Mouse (Mus musculus): ENCODE measurements around the gene Tex19.1.
"Not testable (repeated sequence)": the region's sequence is repeated elsewhere in the genome, so short reads cannot be mapped to it uniquely, and the experiment has no call there.

The Tex19.1 gene

DNA sequence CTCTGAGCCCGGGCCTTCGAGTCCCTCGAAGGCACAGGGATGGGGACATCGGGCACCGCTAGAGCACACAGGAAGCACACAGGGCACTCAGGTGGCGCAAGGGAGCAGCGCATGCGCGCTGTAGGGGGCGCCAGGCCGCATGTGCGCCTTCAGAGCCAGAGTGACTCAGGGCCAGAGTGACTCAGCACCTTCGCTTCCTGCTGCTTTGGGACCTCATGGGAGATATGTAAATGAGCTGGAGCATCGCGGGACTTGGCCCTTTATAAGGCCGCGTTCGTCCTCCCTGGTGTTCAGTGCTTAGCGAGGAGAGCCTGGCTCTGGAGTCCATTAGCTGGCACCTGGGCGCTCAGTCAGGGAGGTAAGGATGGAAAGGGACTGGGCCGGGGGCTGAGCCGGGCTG, at the start of gene Tex19.1:
TSS of gene Tex19.1 (plus strand) at position 279 of the 400 bp plus-strand sequence.
- DNase-seq = no peak

DNA sequence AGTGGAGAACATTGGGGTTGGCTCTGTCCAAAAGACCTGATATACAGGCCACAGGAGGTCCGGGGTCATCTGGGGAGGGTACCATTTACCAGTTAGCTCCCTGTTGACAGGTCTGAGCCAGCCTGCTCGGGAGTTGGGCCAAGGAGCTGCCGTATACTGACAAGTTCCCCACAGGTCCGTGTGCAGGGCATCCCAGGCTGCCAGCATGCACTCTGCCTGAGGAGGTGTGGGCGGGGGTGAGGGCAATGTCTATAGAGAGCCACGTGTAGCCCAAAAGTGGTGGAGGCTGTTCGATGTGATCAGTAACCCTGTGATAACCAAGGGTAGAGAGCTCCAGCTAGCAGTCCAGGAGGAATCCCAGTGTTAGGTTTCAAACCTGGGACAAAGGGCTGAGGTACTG, 46.2 kb upstream of the Tex19.1 start:
- DNase-seq = no peak

DNA sequence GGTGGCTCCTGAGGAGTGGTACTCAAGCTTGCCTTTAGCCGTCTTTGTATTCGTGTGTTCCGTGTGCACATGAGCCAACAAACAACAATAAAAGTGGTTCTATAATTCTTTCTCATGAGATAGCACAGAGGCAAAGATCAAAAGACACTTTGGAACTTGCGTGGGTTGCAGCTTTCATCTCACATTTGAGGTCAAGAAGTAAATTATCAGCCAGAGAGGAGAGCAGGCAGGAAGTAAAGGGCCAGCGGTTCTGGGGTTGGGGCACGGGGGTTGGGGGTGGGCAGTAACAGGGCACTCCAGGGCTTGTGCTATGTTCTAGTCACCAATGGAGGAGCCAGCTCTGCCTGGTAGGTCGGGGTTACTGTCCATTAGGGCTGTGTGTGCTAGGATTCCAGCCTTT, 45.3 kb upstream of the Tex19.1 start:
- DNase-seq = no peak

DNA sequence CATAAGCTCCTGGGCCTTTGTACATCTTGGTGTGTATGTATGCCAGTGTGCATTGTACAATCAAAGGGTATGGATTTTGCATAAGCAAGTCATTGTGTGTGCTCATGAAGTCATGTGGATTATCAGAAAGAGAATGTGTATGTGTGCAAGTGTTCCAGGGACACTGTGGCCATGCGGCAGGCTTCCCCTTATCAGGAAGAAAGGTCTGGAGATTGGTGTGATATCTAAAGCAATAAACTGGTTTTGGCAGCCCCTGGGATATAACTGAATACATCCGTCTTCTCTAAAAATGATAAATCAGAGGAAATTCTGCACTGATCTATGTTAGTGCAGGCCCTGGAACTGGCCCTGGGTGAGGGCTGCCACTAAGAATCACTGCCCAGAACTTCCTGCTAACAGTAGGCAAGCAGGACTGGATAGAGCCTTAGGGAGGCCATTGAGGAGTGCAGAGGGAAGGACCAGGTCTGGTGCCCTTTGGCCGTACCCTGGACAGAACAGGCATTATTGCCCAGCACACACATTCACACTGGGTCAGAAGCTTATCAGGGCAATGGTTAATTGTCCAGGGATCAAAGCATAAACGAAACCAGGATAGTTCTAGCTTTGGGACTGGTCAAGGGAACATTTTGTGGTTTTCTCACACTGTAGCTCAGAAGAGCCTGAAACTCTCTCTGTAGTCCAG, 44.7 kb upstream of the Tex19.1 start:
- no peak for DNase-seq

DNA sequence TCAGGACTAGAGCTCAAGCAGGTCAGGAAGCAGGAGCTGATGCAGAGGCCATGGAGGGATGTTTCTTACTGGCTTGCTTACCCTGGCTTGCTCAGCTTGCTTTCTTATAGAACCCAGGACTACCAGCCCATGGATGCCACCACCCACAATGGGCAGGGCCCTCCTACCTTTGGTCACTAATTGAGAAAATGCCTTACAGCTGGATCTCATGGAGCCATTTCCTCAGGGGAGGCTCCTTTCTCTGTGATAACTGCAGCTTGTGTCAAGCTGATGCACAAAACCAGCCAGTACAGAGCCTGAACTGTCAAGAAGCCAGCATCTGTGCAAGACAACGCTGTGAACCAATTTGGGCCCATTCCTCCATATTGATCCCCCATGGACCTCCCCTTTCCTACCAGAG, 38.7 kb upstream of the Tex19.1 start:
- not testable (repeated sequence) for DNase-seq

DNA sequence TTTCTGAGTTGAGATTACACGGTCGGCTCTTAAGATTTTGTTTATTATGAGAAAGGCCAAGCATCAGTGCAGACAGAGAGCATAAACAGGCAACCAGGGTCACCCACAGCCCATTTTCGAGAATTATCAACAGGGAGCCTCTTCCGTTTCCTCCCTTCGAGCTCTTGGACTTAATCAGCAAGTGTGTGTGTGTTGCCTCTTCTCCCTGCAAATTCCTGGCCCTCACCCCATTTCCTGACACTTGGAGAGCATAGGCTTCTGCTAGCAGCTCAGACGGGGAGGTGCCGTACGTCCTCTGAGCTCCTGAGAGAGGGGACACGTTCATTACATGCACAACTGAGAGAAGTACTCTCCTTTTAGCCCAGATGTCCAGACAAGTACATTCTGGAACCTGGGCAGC, 37.9 kb upstream of the Tex19.1 start:
- DNase-seq = no peak

DNA sequence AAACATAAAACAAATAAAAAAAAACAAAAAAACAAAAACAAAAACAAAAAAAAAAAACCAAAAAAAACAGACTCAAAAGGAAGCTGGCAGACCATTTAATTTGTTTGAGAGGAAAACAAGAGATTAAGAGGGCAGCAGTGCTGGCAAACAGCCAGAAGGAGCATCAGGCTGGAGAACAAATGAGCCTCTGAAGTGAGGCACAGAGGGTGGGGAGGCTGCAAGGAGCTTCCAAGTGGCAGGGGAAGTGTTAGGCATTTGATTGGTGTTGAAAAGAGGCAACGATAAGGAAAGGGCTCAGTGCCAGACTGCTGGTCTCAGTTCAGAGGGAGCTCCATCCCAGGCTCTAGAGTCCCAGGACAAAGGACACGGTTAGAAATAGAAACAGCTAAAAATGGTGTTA, 36.0 kb upstream of the Tex19.1 start:
- DNase-seq = peak; percentile 38

DNA sequence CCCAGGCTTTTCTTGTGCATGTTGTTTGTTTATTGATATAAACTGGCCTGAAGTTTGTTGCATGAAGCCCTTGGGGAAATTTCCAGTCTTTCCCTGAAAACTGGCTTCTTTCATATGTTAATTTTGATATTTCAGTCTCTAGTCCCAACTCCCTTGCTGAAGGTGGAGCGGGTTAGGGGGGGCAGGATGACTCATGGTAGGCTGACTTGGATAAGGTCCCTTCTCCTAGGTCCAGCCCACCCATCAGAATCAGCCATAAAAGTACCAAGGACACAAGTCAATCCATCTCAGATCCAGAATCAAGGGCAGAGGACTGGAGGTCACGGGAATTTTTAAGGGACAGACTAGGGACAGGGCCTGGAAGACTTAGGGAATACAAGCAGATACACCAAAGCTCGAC, 34.9 kb upstream of the Tex19.1 start:
- no peak for DNase-seq

DNA sequence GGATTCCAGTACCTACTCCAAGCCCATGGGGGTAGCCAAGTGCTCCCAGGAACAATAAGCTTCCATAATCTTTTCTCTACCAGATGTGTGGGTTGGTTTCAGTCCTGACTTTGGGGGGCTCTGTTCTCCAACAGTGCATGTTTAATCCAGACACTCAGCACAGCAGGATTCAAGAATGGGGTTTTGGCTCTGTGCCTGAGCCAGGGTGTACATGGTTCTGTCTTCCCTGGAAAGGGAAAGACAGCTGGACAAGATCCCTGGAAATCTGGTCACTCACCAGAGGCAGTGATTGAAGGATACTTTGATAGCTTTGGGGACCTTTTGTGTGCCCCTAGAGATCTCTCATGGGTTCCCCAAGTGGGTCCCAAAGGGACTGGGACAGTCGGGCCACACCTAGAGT, 34.3 kb upstream of the Tex19.1 start:
- DNase-seq = peak; percentile 8

DNA sequence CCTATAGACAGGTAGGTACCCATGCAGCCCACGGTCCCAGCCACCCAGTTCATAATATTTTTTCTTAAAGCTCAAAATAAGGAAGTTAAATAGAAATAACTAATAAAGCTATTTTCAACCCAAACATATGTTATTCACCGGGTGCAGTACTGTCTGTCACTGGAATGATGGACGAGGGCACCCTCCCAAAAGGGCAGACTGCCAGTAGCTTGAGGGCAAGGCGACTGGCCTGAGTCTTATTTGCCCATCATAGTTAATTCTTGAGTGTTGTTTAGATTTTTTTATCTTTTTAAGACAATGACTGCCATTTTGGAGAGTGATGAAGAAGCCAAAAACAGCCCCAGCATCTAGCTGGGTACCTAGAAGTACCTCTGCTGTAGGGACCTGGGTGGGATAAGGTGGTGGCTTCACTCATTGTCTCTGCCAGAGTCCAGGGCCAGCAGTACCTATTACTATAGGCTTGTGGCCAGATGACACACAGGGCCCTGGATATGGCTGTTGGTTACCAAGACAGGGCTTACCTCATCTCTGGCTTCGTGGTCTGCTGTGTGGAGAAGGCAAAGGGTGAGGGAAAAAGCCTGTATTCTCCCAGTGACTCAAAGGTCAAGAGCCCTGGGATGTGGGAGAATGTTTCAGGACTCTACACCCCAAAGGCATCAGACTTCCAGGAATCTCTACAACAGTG, 33.7 kb upstream of the Tex19.1 start:
- peak; percentile 74 for DNase-seq

DNA sequence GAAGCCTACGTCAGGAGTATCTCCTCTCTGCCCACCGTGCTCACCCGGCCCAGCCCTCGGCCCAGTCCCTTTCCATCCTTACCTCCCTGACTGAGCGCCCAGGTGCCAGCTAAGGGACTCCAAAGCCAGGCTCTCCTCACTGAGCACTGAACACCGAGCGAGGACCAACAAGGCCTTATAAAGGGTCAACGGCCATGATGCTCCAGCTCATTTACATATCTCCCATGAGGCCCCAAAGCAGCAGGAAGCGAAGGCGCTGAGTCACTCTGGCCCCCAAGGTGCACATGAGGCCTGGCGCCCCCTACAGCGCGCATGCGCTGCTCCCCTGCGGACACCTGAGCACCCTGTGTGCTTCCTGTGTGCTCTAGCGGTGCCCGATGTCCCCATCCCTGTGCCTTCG, 27.8 kb upstream of the Tex19.1 start:
- DNase-seq = no peak

DNA sequence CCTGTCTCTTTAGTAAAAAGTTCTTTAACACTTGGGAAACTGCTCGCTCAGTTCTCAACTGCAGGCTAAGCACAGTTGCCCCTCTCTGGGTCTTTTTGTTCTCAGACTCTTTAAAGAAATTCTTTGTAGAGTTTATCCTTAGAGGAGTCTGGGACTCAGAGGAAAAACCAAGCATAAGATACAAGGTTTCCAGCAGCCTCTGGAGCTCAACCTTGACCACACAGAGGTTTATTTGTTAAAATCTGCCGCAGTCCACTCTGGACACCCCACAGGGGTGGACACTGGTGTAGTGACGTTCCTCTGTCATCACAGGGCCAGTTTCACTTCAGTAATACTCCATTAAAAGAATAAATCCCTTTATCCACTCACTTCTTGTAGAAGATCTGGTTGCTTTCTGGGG, 27.4 kb upstream of the Tex19.1 start, which contains the start of gene Tex19.2:
TSS of gene Tex19.2 (minus strand) at position 101 of the 400 bp plus-strand sequence.
- no peak for DNase-seq

DNA sequence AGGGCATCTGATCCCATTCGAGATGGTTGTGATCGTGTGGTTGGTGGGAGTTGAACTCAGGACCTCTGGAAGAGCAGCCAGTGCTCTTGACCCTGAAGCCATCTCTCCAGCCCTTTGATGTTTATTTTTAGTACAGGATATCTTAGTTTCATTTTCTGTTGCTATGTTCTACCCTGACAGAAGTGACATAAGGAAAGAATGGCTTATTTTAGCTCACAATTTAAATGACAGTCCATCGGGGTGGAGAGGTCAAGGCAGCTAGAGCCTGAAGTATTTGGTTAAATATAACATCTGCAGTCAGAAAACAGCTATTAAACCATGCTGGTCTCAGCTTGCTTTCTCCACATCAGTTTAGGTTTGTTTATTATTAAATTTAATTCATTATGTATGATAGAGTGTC, 24.8 kb upstream of the Tex19.1 start:
- no peak for DNase-seq

DNA sequence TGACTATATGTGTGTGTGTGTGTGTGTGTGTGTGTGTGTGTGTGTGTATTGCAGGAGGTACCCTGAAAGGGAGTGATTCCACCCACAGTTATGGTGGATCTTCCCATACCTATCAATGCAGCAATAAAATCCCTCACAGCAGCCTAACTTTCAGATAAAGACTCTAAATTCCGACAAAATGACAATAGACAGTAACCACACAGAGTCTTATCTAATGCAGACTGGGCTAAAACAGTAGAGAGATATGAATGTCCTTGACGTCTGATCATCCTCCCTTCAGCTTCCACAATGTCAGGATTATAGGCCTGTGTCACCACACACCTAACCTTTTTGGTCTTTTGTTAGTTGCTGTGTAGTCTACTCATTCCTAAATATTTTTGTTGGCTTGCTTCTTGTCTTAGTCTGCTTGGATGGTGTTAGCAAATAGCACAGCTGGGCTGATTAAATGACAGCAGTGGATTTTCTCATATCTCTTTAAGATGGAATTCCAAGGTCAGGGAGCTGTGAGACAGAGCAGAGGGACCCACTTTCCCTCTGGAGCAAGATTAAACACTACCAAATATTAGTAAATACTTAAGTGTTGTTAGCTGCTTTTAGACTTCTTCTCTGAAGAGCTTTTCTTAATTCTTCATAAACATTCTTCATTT, 23.8 kb upstream of the Tex19.1 start:
- no peak for DNase-seq

DNA sequence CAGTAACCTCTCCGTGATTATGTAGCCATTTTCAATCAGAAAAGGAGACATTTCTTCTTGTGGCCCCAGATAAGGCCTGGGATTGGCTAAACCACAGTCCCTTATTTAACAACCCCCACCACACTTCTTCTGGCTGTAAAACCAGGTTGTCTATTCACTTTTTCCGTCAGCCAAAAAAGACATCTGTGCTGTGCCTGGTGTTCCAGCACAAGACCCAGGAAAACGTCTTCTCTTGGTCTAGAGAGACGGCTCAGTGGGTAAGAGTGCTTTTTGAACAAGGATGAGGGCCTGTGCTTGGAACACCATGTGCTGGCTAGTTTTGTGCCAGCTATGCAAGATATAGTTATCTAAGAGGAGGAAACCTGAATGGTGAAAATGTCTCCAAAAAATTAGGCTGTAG, 22.5 kb upstream of the Tex19.1 start:
- no peak for DNase-seq

DNA sequence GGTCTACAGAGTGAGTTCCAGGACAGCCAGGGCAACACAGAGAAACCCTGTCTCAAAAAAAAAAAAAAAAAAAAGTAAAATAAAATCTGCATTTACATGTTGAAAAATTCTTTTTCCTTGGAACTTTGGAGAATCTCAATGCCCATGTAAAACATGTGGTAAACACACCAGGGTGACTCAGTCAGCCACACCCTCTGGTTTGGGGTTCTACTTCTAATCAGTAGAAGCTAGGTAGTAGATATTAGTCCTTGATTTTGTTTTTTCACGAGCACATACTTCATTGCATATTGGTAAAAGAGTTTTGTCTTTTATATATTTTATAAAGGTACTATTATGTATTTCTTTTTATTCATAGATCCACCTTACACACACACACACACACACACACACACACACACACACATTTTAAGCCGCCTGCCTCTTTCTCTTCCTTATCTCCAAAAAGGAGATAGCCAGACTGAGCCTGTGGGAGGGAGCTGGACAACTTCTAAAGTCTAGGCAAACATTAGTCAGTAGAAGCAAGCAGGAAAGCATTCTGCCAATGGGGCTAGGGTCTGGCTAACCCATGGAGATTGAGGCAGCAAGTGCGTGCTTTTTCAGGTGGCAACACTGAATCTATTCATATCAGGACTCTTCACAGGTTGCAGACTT, 20.3 kb upstream of the Tex19.1 start:
- DNase-seq = no peak

DNA sequence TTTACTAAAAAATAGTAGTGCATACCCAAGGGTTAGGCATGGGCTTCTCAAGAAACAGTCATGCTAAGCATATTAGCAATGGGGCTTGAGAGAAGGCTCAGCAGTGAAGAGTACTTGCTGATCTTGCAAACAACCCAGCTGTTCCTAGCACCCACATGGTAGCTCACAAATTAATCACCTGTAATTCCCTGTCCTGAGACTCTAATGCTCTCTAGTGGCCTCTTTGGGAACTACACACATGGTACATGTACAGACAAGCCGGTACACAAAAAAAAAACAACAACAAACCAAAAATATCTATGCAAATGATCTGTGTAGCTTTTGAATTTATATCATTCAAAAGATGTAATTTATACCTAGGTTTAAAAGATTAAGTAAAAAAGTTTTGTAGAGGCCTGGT, 19.5 kb upstream of the Tex19.1 start:
- DNase-seq = no peak

DNA sequence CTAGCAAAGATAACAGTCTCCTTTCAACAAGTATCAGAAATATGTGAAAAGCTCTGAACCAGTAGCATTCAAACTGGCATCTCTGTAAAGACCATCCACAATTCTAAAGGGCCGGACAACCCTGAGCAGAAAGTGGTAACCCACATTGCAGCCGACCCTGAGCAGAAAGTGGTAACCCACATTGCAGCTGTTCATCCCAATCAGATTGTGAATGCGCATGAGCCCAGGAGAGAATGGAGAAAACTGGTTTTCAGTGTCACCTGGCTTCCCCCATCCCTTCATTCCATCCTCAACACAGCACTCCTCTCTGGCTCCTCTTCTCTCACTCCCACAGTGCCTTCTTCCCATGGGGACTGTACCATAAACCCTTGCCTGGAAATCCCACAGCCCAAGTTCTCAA, 18.5 kb upstream of the Tex19.1 start:
- no peak for DNase-seq

DNA sequence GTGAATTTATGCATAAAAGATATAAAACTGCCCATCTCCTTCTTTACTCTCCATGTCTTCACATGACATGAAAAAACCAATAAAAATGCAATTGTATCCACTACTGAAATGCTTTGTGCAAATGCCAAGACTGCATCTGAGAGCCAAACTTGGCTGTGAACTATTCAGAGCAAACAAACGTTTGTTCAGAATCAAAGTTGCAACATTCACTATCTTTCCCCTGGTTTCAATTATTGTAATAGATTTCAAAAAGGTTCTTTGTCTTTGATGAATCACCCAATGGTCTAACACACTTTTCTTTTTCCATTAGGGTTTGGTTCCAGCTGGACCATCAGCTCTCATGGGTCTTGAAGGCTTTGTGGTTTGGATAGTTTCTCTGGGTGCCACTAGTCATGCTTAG, 16.3 kb upstream of the Tex19.1 start:
- no peak for DNase-seq

DNA sequence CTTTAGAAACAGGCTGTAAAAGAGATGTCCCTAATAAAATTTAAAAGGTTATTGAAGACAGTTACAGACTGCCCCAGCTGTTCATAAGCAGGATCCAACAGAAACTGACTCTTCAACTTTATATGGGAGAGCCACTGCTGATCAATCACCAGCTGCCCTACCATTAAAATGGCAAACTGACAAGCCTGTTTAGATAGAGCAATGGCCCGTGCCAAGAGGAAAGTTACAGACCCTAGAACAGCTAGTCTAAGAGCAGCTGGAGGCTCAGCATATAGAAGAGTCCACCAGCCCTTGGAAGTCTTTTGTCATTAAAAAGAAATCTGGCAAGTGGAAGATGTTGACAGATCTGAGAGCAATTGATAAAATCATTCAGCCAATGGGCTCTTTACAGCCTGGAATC, 11.3 kb upstream of the Tex19.1 start:
- DNase-seq = no peak

DNA sequence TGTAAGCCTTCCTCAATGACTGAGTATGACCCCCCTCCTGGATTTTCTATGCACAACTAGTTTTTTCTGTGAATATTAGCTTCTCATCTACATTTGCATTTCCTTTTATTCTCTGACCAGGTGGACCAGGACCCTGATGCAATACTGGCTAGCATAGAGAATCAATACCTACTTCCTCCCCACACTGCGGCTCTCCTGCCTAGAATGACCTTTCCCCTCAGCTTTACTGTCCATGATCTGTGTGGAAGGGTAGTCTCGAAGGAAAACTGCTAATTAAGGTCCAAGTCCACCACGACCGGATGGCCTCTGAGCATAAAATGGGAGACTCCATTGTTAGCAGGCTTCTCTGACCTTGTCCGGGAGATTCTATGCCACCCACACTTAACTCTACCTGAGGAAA, 8.3 kb upstream of the Tex19.1 start:
- DNase-seq = no peak

DNA sequence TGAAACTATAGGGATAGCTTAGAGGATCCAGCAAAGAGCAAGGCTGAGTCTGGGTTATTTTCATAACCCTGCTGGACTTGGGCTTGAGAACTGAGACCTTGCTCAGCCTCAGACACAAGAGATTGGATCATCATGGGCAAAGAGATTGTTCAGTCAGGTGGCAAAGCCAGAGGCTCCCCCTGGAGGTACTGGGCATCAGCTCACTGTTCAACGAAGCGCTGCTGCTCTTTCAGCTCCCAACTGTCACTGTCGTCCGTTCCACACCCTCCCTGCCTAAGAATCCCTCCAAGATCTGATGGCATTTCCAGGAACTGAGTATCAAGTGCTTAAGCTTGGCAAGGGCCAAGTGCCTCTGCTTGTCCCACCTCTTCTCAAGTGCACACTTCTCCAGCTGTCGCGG, 7.2 kb upstream of the Tex19.1 start:
- no peak for DNase-seq

DNA sequence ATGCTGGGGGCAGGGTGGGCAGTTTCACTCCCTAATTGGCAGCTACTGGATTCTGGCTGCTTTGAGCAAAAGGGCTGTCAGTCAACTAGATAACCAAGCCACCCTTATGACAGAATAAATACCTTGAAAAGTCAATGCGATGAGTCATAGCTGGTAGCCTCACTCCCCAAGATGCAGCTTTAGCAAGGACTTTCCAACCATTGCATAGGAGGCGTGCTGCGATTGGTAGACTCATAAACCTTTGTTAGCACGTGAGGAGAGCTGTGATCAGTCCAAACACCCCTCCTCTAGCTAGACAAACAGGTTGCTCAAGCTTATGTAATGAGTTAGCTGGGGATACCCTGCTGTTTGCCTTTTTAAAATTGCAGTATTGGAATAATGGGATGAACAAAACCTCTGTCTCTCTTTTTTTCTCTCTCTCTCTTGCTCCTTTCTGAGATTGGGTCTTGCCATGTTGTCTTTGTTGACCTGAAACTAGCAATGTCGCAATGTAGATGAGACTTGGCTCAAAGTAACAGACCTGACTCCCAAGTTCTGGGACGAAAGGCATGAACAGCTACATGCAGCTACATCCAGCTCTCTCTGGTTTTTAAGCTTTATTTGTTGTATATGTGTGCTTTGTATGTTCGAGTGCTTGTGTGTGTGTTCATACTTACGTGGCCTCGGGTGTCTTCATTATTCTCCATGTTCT, 2.5 kb upstream of the Tex19.1 start:
- no peak for DNase-seq
